Mouse (Mus musculus): ENCODE measurements around the gene Foxn4.

- TF ChIP-seq CTCF (IDR thresholded peaks at IDR 0.05; ENCODE audit: borderline replicate concordance, insufficient read depth, low read length) = no peak
- TF ChIP-seq POLR2A (IDR thresholded peaks at IDR 0.05; ENCODE audit: low read depth, low read length) = no peak
Measured at GRCm38 (mm10) chr5:114275991-114276390, 2.4 kb upstream of the Foxn4 start.
